Mouse (Mus musculus): ENCODE measurements at regions not wholly inside any gene's neighbourhood (a gene's known extent, or its start where the extent isn't known, plus 50 kb on each side); places are given as distances from the start of the nearest gene placed in this dataset.

DNA sequence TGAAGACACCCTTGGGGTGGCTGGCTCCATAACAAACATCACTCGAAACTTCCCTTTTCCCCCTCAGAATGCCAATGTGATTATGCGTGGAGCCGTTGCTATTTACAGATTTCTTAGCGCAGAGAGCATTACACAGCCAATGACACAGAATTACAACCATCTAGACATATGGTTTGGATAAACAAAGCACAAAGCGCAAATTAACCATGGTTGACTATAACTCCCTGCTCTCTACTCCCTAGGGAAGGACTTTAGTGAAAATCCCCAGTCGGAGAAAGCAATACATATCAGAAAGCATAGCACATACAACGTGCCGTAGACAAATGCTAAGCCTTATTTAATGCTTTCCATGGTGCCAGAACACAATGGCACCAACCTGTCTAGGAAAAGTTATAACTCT lies 131.8 kb downstream of the Tshz3 start:
- no peaks in the 10 kb centered on the region for H3K4me1 ChIP-seq
- WGBS = 89% methylated on average over 8 of the region's 8 CpGs
- no peaks in the 10 kb centered on the region for H3K9me3 ChIP-seq
- no peak overlapping the region for H3K27ac ChIP-seq
- H3K27me3 ChIP-seq (ENCODE audit: insufficient read depth, poor library complexity, severe bottlenecking) = no peaks in the 10 kb centered on the region
- DNase-seq (ENCODE audit: low spot score) = no peak
- H3K4me3 ChIP-seq = no peak overlapping the region
- no peaks in the 10 kb centered on the region for H3K36me3 ChIP-seq

DNA sequence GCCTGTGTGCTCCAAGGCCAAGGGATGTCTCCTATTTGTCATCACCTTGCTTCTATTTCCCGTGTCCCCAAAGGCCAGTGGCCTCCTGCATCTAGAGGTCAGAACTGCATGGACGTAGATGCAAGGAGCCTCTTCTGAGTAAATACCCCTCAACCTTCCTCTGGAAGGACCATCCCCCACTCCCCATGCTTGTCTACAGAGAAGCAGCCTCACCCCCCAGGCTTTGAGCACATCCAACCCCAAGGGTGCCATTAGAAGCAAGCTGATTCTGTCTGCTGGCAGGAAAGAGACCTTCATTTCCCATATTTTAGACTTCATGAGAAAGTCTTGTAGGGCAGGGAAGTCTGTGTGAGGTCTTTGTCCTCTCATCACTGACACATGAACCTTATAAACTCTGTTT lies 132.2 kb downstream of the Tshz3 start:
- no peak overlapping the region for H3K27ac ChIP-seq
- 52% methylated on average over 2 of the region's 2 CpGs for WGBS
- no peaks in the 10 kb centered on the region for H3K27me3 ChIP-seq (ENCODE audit: insufficient read depth, poor library complexity, severe bottlenecking)
- H3K4me3 ChIP-seq = no peak overlapping the region
- no peaks in the 10 kb centered on the region for H3K4me1 ChIP-seq
- no peaks in the 10 kb centered on the region for H3K36me3 ChIP-seq
- H3K9me3 ChIP-seq = no peaks in the 10 kb centered on the region
- no peak for DNase-seq (ENCODE audit: low spot score)

DNA sequence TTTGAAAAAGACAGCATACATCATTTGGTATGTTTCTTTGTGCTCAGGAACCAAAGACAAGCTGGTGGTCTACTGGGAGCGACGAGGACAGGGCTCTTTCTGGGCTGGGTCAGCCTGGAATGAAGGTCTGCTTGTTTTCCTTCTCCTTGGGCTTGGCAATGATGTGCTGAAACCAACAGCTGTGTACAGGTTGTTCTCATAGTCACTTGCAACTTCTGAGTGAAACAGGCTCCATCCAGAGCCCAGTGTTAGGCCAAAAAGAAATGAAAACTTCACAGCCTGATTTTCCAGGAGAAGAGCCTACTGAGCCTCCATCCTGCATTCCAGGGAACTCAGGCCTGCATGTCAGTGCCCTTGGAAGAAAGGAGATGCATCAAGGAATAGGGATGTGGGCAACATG lies 150.4 kb downstream of the Tshz3 start:
- 75% methylated on average over 2 of the region's 2 CpGs for WGBS
- Histone ChIP-seq H3K27me3 (ENCODE audit: insufficient read depth, poor library complexity, severe bottlenecking) (no peaks in the 10 kb centered on the region), H3K27ac (no peak overlapping the region), H3K4me3 (no peak overlapping the region), H3K36me3 (no peaks in the 10 kb centered on the region), H3K4me1 (no peaks in the 10 kb centered on the region), H3K9me3 (no peaks in the 10 kb centered on the region)
- DNase-seq (ENCODE audit: low spot score) = no peak

DNA sequence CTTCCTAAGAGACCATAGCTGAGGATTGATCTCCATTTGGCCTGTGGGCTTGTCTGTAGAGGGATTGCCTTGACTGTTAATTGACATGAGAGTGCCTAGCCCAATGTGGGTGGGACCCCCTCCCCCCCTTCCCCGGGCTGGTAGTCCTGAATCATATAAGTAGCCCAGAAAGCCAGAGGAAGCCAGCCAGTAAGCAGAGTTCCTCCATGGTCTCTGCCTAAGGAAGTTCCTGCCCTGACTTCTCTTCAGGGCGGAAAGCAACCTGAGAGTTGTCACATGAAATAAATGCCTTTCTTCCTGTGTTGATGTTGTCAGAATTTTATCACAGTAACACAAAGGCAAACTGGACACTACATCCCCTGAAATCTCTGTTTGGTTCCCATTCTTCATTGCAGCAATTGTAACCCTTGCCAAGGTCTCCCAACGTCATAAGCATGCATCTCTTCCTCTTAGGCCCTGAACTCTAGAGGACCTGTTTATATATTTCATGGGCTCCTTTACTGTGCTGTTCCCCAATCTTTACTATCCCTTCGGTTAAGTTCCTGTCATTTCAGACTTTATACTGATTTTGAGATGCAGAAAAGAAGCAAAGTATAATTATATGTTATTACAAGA lies 153.5 kb downstream of the Tshz3 start:
- no peaks in the 10 kb centered on the region for H3K4me1 ChIP-seq
- H3K36me3 ChIP-seq = no peaks in the 10 kb centered on the region
- no peak overlapping the region for H3K4me3 ChIP-seq
- no peak for DNase-seq (ENCODE audit: low spot score)
- H3K27ac ChIP-seq = no peak overlapping the region
- H3K9me3 ChIP-seq = no peaks in the 10 kb centered on the region
- H3K27me3 ChIP-seq (ENCODE audit: insufficient read depth, poor library complexity, severe bottlenecking) = no peaks in the 10 kb centered on the region
- WGBS = 73% methylated on average over 4 of the region's 4 CpGs

DNA sequence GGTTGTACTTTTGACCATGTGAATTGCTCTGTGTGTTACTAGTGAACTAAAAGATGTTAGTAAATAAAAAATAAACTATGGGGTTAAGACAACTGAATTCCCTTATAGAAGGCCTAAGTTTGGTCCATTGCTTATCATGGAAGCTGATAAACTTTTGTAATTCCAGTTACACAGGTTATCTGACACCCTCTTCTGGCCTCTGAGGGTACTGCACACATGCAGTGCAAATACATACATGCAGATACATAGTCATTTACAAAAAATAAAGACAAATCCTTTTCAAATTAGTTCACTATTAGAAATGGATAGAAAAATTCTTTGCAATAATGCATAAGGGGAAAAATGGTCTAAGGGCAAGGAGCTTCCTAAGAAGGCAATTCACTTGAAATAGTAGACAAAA lies 156.4 kb downstream of the Tshz3 start:
- DNase-seq (ENCODE audit: low spot score) = no peak
- no peak overlapping the region for H3K4me3 ChIP-seq
- no peaks in the 10 kb centered on the region for H3K4me1 ChIP-seq
- H3K27me3 ChIP-seq (ENCODE audit: insufficient read depth, poor library complexity, severe bottlenecking) = no peaks in the 10 kb centered on the region
- H3K27ac ChIP-seq = no peak overlapping the region
- no peaks in the 10 kb centered on the region for H3K36me3 ChIP-seq
- H3K9me3 ChIP-seq = no peaks in the 10 kb centered on the region

DNA sequence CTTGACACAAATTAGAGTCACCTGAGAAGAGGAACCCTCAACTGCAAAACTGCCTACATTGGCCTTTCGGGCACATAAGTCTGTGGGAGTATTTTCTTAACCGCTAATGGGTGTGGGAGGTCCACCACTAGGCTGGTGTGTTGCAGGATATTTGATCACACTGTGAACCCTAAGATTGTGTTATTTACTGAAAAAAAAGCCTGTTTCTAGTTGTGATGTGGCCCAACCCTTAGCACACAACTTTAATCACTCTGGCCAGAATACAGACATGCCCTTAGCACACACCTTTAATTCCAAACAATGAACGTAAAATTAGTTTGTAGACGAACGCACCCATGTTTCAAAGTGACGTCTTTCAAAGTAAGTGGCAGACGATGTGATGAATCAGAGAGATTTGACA lies 161.5 kb downstream of the Tshz3 start:
- Histone ChIP-seq H3K9me3 (no peaks in the 10 kb centered on the region), H3K36me3 (no peaks in the 10 kb centered on the region), H3K27me3 (ENCODE audit: insufficient read depth, poor library complexity, severe bottlenecking) (no peaks in the 10 kb centered on the region), H3K4me1 (no peaks in the 10 kb centered on the region), H3K27ac (no peak overlapping the region), H3K4me3 (no peak overlapping the region)
- no peak for DNase-seq (ENCODE audit: low spot score)
- WGBS = 89% methylated on average over 7 of the region's 7 CpGs

DNA sequence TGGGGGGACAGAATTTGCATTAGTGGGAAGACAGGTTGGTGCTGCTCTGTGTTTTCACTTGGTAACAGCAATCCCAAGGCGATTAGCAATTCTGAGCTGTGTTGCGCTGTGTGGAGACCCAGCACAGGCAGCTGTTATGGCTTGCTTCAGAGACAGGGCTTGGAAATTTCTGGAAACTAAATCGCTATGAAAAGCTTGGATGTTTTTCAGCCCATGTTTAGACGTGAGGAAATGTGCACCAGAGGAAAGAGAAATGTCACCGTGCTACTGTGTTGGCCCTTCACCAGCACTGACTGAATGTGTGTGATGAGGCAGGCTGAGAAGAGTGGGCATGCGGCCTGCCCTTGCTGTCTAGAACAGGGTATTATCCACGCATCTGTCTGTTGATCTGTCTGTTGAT lies 164.6 kb downstream of the Tshz3 start:
- no peaks in the 10 kb centered on the region for H3K36me3 ChIP-seq
- no peaks in the 10 kb centered on the region for H3K4me1 ChIP-seq
- no peak for DNase-seq (ENCODE audit: low spot score)
- 84% methylated on average over 7 of the region's 7 CpGs for WGBS
- H3K27me3 ChIP-seq (ENCODE audit: insufficient read depth, poor library complexity, severe bottlenecking) = no peaks in the 10 kb centered on the region
- H3K4me3 ChIP-seq = no peak overlapping the region
- no peak overlapping the region for H3K27ac ChIP-seq
- no peaks in the 10 kb centered on the region for H3K9me3 ChIP-seq

DNA sequence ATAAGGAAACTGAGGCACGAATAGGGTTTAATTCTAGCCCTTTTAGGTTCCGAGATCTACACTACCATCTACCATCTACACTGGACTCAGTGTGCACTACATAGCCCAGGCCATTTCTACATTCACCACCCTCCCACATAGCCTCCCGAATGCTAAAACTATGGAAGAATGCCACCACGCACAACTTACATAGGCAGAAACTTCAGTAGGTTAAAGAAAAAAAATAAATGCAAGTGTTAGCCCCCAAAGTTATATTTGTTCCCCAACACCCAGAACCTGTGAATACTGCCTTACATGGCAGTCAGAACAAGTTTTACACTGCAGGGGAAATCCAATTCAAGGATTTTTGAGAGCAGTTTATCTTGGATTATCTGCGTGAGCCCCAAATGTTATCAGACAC lies 165.8 kb downstream of the Tshz3 start:
- Histone ChIP-seq H3K36me3 (no peaks in the 10 kb centered on the region), H3K4me3 (no peak overlapping the region), H3K9me3 (no peaks in the 10 kb centered on the region), H3K27me3 (ENCODE audit: insufficient read depth, poor library complexity, severe bottlenecking) (no peaks in the 10 kb centered on the region), H3K4me1 (no peaks in the 10 kb centered on the region), H3K27ac (no peak overlapping the region)
- 75% methylated on average over 5 of the region's 5 CpGs for WGBS
- DNase-seq (ENCODE audit: low spot score) = no peak

DNA sequence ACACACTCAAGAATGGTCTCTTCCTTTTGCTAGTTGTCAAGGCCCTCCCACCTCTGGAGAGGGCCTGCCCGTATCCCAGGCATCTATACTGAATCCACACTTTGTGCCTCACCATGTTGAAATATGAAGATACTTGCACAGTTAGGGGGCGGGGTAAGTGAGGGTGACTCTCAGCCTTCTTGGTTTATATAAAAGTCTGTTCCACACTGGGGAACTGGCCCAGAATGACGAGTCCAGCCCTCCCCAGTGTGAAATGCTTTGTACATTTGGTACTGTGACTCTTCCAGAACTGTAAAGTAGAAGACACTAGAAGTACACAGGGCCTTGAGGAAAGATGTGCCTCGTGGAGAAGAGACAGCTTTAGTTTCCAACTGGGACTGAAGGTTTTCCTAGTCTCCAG lies 166.8 kb downstream of the Tshz3 start:
- H3K36me3 ChIP-seq = no peaks in the 10 kb centered on the region
- no peak overlapping the region for H3K4me3 ChIP-seq
- H3K27ac ChIP-seq = no peak overlapping the region
- WGBS = 72% methylated on average over 4 of the region's 4 CpGs
- H3K4me1 ChIP-seq = no peaks in the 10 kb centered on the region
- H3K9me3 ChIP-seq = no peaks in the 10 kb centered on the region
- no peak for DNase-seq (ENCODE audit: low spot score)
- no peaks in the 10 kb centered on the region for H3K27me3 ChIP-seq (ENCODE audit: insufficient read depth, poor library complexity, severe bottlenecking)

DNA sequence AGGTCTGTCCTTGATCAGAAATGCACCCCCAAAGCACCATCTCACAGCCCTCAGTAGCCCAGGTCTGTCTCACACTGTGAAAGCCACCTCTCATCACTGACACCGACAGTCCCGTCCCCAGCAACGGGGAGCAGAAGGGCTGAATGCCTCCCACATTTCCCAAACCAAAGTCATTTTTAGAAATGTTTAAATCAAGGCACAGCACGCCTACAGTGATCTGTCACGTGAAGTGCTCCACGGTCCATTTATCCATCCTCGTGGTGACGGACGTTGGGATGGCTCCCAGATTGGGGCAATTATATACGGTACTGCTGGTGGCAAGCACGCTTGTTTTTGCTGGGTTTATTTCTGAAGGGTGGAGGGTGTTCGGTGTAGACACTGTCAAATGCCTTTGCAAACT lies 168.7 kb downstream of the Tshz3 start:
- 74% methylated on average over 12 of the region's 12 CpGs for WGBS
- no peak for DNase-seq (ENCODE audit: low spot score)
- Histone ChIP-seq H3K4me3 (no peak overlapping the region), H3K36me3 (no peaks in the 10 kb centered on the region), H3K27ac (no peak overlapping the region), H3K27me3 (ENCODE audit: insufficient read depth, poor library complexity, severe bottlenecking) (no peaks in the 10 kb centered on the region), H3K9me3 (no peaks in the 10 kb centered on the region), H3K4me1 (no peaks in the 10 kb centered on the region)

DNA sequence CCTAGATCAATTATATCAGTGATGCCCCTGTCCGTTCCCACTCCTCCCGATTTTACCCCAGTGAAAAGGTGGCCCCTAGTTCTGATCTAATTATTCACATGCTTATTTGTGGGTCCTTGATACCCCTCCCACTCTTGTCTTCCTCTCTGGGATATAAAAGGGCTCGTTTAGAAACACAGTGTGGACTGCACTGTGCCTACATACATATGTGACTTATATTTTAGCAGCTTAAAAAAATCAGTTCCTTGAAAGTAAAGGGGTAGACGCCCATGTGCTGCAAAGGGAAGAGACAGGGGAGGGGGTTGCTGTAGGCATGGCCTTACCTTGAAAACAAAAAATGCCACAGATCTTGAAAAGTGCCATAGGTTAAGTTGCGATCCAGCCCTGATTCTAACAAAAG lies 176.1 kb downstream of the Tshz3 start:
- H3K4me1 ChIP-seq = peaks cover 15% of the 10 kb centered on the region
- WGBS = 77% methylated on average over 5 of the region's 5 CpGs
- H3K4me3 ChIP-seq = no peak overlapping the region
- no peaks in the 10 kb centered on the region for H3K36me3 ChIP-seq
- no peak for DNase-seq (ENCODE audit: low spot score)
- no peak overlapping the region for H3K27ac ChIP-seq
- no peaks in the 10 kb centered on the region for H3K9me3 ChIP-seq
- H3K27me3 ChIP-seq (ENCODE audit: insufficient read depth, poor library complexity, severe bottlenecking) = no peaks in the 10 kb centered on the region

DNA sequence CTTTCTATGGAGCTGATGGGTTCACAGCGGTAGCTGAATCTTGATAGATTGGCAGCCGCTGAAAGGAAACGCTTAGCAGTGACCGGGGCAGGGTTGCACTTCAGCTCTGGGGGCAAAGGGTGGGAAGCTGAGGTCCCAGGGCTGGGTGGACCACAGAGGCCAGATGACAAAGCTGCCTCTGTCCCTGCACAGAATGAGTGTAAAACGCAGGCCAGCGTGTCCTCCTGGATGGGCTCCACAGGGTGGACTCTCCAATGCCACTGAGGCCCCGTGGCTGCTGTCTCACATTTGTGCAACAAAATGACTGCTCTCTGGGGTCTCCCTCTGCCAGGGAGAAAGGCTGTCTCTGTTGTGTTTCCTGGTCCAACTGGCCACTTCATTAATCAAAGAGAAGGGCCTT lies 179.8 kb downstream of the Tshz3 start:
- Histone ChIP-seq H3K27me3 (ENCODE audit: insufficient read depth, poor library complexity, severe bottlenecking) (no peaks in the 10 kb centered on the region), H3K4me3 (no peak overlapping the region), H3K36me3 (no peaks in the 10 kb centered on the region), H3K9me3 (no peaks in the 10 kb centered on the region), H3K4me1 (peaks cover 15% of the 10 kb centered on the region), H3K27ac (0 out of 2 replicates have a peak overlapping the region, but pooled peaks have one; percentile 16)
- DNase-seq (ENCODE audit: low spot score) = no peak
- 29% methylated on average over 7 of the region's 7 CpGs for WGBS

DNA sequence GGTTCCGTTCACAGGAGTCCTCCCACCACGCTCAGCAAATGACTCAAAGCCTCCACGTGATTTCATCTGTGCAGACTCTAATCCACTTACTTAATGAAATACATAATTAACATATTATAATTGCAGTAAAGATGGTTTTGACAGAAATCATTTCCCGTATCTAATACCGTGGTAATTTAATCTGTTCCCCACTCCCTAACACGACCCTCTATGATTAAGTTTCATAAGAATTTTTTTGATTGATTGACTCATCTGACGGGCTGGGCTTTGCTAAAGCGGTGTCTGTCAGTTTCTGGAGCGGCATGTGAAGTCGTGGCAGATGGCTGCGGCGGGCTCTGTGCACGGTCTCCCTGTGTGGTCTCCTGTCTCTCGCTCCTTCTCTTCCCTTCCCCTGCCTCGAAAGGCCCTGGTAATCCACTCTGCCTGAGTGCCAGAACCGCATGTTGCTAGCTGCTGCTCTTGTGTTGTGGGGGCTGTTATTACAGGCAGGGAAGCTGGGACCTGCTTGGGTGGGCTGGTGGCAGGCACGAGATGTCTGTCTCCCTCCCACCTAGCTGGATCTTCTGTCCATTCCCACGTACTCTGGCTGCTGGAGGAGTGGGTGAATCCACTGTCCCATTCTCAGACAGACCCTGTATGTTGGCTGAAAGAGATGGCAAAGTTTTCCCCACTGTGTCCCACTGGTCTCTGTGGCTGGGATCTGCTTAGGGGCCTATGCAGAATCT lies 195.0 kb downstream of the Tshz3 start:
- no peak overlapping the region for H3K4me3 ChIP-seq
- WGBS = 73% methylated on average over 18 of the region's 18 CpGs
- DNase-seq (ENCODE audit: low spot score) = no peak
- no peak overlapping the region for H3K27ac ChIP-seq
- H3K36me3 ChIP-seq = no peaks in the 10 kb centered on the region
- H3K4me1 ChIP-seq = no peaks in the 10 kb centered on the region; the same call in 1 of the 2 replicates
- 0 out of 2 replicates have a peak, but pooled peaks cover 5% of the 10 kb centered on the region for H3K9me3 ChIP-seq
- no peaks in the 10 kb centered on the region for H3K27me3 ChIP-seq (ENCODE audit: insufficient read depth, poor library complexity, severe bottlenecking)

DNA sequence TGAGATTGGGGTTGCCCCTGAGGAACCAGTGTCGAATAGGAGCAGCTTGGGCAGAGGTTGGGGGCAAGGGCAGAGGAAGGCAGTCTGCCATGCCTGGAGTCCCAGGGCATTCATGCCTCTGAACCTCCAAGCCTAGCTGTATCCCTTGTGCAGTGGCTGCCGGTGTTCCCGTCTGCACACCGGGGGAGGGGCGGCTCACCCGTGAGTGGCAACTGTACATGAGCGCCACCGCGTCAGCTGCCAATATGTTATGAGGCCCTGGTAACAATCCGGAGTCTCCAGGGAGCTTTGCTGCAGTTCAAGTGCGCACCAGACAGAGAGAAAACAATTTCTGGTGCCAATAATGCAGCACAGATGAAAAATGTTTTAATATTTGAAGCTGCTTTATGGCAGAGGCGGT lies 198.4 kb downstream of the Tshz3 start:
- no peak for DNase-seq (ENCODE audit: low spot score)
- no peaks in the 10 kb centered on the region for H3K9me3 ChIP-seq
- H3K4me1 ChIP-seq = no peaks in the 10 kb centered on the region; the same call in 1 of the 2 replicates
- no peaks in the 10 kb centered on the region for H3K27me3 ChIP-seq (ENCODE audit: insufficient read depth, poor library complexity, severe bottlenecking)
- 77% methylated on average over 12 of the region's 12 CpGs for WGBS
- no peaks in the 10 kb centered on the region for H3K36me3 ChIP-seq
- no peak overlapping the region for H3K4me3 ChIP-seq
- no peak overlapping the region for H3K27ac ChIP-seq

Measured in heart, embryonic 10.5 days (tissue).